Mouse (Mus musculus) NIH3T3 (cell line): ENCODE data around the gene Unc5cl.

Experiments
- DNase-seq: peaks from one replicate; pipeline ENCODE4 v3.0.0-alpha.2; 2012; ENCODE audit warnings: low read depth

Unc5cl gene

GRCm38 (mm10) chr17:48454688-48455087, at the start of gene Unc5cl:
TSS of gene Unc5cl (plus strand) at chr17:48454901.
- DNase-seq = no peak

GRCm38 (mm10) chr17:48407154-48407553, 47.5 kb upstream of the Unc5cl start:
- no peak for DNase-seq

- peak; percentile 43 for DNase-seq
Observed at GRCm38 (mm10) chr17:48407910-48408525, 46.7 kb upstream of the Unc5cl start.

- DNase-seq = peak; percentile 80
Observed at GRCm38 (mm10) chr17:48408526-48409291, 46.0 kb upstream of the Unc5cl start.

- peak; percentile 100 for DNase-seq
Observed at GRCm38 (mm10) chr17:48409380-48410298, 45.1 kb upstream of the Unc5cl start, which contains the start of the genes Nfya and Oard1. TSS of gene Nfya (minus strand) at chr17:48409906. TSS of gene Oard1 (plus strand) at chr17:48410014.

GRCm38 (mm10) chr17:48410299-48410785, 44.4 kb upstream of the Unc5cl start:
- peak; percentile 65 for DNase-seq

- peak; percentile 36 for DNase-seq
Observed at GRCm38 (mm10) chr17:48411241-48411640, 43.5 kb upstream of the Unc5cl start.

GRCm38 (mm10) chr17:48416011-48416410, 38.7 kb upstream of the Unc5cl start:
- DNase-seq = no peak

GRCm38 (mm10) chr17:48416425-48417195, 38.1 kb upstream of the Unc5cl start:
- peak; percentile 70 for DNase-seq

- DNase-seq = no peak
Observed at GRCm38 (mm10) chr17:48417521-48417920, 37.2 kb upstream of the Unc5cl start.

GRCm38 (mm10) chr17:48418174-48418573, 36.5 kb upstream of the Unc5cl start:
- no peak for DNase-seq

- DNase-seq = no peak
Observed at GRCm38 (mm10) chr17:48418781-48419180, 35.9 kb upstream of the Unc5cl start.

GRCm38 (mm10) chr17:48419571-48419970, 35.1 kb upstream of the Unc5cl start:
- DNase-seq = no peak

- DNase-seq = no peak
Observed at GRCm38 (mm10) chr17:48424237-48424636, 30.5 kb upstream of the Unc5cl start.

GRCm38 (mm10) chr17:48425823-48426612, 28.7 kb upstream of the Unc5cl start:
- DNase-seq = no peak

GRCm38 (mm10) chr17:48426991-48427750, 27.5 kb upstream of the Unc5cl start:
- DNase-seq = no peak

- DNase-seq = no peak
Observed at GRCm38 (mm10) chr17:48427852-48428530, 26.7 kb upstream of the Unc5cl start.

GRCm38 (mm10) chr17:48430394-48430793, 24.3 kb upstream of the Unc5cl start:
- DNase-seq = peak; percentile 48

GRCm38 (mm10) chr17:48431054-48431453, 23.6 kb upstream of the Unc5cl start:
- no peak for DNase-seq
